Mouse (Mus musculus) adipocyte (in vitro differentiated cells): ENCODE data around the gene Ptchd4.
A peak's percentile ranks its signal among the peaks of the same experiment; 100 is the strongest.

ENCODE experiments used
- DNase-seq: peaks from one replicate; pipeline ENCODE4 v3.0.0-alpha.2; 2016; ENCODE audit warnings: low spot score

The Ptchd4 gene

DNA sequence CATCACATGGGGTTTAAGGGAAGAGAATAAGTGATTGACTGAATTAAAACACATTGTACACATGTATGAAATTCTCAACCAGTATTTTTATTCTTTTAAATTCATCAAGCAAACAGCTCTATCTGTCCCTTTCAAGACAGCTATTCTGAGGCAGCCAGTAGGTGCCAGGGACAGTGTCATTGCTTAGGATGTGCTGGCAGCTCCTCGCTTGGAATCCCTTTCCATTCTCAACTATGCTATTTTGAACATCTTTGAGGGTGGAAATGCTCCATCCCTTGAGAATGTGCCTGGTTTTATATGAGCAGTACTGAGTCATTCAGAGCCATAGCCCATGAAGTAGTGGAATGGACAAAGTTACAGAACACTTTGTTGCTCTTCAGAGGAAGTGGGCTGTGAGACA lies 112.2 kb downstream of the Ptchd4 start:
- DNase-seq = no peak

DNA sequence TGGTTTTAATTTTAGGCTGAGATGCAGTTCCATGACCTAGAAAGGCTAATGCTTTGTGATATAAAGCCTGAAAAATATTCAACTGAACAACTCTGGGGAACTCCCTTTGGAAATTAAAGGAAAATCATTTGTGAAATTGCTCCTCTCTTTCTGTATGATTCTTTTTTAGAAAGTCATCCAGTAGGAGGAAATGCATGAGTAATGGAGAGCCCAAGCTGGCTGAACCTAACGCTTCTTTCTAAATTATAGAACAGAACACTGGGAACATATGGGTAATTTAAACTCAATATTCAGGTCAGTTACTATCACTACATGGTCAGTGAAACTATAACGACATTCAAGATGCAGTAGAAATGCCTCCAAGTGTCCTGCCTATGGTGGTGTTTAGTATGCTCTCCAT lies 114.6 kb downstream of the Ptchd4 start:
- DNase-seq = no peak

DNA sequence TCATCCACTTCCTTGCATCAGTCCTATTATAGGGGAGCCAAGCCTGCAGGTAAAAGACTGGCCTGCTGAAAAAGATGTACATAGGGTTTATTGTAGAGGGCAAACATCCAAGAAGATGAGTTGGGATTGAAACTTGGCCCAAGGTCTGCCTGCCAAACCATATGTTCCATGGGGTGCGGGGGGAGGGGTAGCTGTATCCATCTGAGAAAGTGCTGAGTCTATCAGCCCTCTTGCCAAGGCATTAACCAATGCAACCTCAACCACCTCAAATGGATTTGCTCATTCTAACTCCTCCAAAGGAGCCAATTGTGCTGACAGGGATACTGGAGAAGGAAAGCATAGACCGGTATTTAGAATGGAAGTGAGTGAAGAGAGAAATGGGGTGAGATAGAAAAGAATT lies 136.5 kb downstream of the Ptchd4 start:
- DNase-seq = no peak

DNA sequence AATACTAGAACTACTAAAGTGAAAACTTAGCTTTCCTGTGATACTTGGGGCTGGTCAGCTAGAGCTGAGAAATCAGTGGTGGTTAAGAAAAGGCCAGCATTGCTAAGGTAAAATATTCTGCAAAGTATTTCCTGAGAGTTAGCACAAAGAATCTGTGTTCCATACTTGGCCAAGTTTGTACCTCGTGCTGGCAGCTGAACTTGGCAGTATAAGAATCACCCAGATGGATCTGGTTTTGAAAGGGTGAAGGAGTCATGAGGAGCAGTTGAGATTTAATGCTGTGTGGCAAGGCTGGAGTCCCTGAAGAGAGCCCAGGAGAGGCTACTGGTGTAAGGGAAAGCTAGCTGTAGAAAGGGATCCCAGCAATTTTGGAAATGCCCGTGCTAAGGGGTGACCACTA lies 140.7 kb downstream of the Ptchd4 start:
- no peak for DNase-seq

DNA sequence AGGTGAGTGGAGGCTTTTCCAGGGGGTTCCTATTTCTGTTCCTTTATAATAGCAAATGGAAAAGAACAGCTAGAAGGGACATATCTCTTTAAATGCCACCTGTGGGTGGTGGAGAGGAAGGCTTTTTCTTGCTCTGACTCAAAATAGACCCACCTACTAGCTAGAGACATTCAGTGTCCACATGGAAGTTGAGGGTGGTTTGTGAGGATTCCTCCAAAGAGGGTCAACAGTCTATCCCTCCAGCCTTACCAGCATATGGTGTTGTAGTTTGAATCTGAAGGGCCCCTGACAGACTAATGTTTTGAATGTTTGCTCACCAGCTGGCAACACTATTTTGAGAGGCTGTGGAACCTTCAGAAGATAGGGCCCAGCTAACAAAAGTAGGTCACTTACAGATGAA lies 147.0 kb downstream of the Ptchd4 start:
- DNase-seq = no peak

DNA sequence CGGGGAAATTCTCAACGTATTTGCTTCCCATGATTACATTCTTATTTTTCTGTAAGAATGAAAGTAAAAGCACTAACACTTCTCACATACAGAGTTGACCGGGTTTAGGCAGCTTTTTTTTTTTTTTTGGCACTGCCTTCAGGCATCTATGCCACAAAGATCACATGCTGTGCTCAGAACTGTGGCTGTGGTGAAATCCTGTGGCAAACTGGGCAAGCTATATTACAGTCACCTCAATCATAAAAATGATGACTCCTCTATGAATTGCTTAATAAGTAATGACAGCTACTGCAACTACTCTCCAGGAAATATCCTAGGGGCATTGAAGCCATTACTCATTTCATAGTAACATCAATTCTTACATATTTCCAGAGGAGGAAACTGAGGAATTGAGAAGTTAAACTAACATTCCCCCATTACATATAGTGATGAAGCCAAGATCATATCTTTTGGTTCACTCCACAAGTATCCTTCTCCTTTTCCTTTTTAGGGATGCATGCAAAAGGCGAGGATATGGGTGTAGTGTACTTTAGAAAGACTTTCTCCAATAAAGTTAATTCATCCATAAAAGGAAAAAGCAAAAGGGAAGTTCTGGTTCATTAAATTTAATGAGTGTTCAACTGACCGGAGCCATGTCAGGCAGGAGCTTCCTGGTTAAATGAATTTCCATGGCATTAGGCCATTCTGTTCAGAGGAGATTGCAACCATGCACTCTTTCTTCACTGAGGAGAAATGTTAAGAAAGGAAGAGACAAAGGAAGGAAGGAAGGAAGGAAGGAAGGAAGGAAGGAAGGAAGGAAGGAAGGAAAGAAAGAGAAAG lies 164.6 kb downstream of the Ptchd4 start:
- DNase-seq = peak; percentile 39

DNA sequence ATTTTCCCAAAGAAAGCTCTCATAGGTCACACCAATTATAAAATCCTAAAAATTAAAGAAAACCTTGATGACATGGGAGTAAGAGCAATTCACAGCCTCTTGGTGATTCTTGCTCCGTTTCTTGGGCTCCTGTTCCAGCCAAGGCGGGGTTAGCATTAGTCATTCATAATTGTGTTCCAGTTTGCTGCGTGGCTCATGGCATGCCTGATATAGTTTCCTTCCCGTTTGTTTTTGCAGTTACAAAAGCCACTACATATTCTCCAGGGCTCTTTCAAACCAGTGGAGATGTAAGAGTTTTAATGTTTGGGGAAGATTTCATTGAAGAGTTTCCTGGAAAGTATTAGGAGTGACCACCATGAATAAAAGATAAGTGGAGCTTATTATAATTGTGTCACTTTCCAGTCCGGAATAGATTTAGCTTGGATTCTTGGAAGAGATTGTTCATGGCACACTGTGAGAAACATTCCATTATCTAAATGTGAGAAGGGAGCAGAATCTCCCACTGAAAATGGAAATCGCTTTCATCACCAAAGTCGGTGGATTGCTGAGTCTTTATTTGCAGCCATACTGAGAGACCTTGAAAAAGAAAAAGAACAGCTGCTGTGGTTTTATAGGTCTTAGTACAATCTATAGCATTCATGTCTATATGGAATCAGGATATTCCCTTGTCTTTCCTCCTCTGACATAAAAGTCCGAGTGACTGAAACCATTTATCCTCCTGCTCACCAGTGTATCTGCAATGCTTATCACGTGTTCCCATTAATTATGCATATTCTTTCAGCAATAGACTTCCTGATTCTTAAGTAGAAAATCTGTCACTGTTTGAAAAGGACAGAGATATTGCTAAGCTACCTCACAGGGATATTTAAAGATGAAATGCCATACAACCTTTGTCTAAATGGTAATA lies 193.9 kb downstream of the Ptchd4 start:
- no peak for DNase-seq

DNA sequence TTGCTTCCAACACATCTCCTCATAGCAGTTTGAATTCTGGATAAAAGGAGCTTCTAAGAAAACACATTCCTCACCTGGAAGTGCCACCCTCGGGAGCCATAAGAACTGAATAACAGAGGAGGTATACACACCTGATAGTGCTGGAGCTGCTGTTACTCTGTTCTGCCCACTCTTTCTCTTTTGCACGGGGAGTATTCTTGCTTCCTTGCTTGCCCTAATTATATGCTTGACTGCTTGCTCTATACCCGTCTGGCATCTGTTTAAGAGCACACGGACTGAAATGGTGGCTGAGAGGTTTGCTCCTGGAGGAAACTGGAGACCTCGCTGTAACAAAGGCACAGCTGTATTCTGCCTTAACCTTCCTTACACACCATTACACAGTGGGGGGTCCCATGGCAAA lies 214.4 kb downstream of the Ptchd4 start:
- no peak for DNase-seq

DNA sequence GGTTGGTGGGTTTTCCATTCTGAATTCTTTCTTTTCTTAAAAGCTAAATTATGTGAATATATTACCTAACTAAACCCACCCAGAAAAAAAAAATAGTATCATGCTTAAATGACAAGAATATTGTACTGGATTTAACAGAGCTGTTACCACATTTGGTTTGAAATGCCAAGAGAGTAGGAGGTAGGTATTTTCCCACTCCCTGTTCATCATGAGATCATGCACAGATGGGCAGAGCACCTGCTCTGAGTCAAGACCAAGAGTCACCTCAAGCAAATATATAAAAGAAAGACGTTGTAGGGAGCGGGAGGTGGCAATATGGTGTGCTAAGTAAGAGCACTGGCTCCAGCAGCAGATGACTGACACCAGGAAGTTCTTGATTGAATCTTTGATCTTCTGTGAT lies 233.8 kb downstream of the Ptchd4 start:
- DNase-seq = no peak
